Mouse (Mus musculus) bone marrow macrophage, adult 2 months (primary cell): ENCODE data around the gene Ctsz. TPM values are rescaled to one million over a fixed set of nuclear protein-coding genes. Genes with fewer than 3 reads are reported as not detected.

Experiments
- H3K27ac ChIP-seq: 2 replicates; pipeline ENCODE4 v1.5.1; 2012; ENCODE audit warnings: low read depth, low read length; ENCODE audit not compliant: insufficient read depth
- H3K4me1 ChIP-seq: 2 replicates; pipeline ENCODE4 v1.6.1; 2012; ENCODE audit warnings: low read length; ENCODE audit not compliant: control insufficient read depth, insufficient read depth
- H3K4me3 ChIP-seq: 2 replicates; pipeline ENCODE4 v1.5.1; 2012; ENCODE audit warnings: mild to moderate bottlenecking, low read length, moderate library complexity; ENCODE audit not compliant: insufficient read depth
- CTCF ChIP-seq: IDR thresholded peaks from 2 replicates; pipeline ENCODE4 v1.5.1; 2012; ENCODE audit warnings: low read depth, mild to moderate bottlenecking, low read length, moderate library complexity
- POLR2A ChIP-seq: IDR thresholded peaks from 2 replicates; pipeline ENCODE4 v1.6.1; 2012; ENCODE audit warnings: mild to moderate bottlenecking, low read depth, low read length, borderline replicate concordance
- polyA plus RNA-seq: library from polyadenylated mRNA; stranded (reverse); fragments of >200 nt; gene quantifications from 2 replicates; pipeline ENCODE4 v1.2.4, GENCODE M21; 2012; ENCODE audit not compliant: missing spikeins, insufficient read depth, insufficient read length

The Ctsz gene
- 896 and 916 TPM in 2 replicates for polyA plus RNA-seq

DNA sequence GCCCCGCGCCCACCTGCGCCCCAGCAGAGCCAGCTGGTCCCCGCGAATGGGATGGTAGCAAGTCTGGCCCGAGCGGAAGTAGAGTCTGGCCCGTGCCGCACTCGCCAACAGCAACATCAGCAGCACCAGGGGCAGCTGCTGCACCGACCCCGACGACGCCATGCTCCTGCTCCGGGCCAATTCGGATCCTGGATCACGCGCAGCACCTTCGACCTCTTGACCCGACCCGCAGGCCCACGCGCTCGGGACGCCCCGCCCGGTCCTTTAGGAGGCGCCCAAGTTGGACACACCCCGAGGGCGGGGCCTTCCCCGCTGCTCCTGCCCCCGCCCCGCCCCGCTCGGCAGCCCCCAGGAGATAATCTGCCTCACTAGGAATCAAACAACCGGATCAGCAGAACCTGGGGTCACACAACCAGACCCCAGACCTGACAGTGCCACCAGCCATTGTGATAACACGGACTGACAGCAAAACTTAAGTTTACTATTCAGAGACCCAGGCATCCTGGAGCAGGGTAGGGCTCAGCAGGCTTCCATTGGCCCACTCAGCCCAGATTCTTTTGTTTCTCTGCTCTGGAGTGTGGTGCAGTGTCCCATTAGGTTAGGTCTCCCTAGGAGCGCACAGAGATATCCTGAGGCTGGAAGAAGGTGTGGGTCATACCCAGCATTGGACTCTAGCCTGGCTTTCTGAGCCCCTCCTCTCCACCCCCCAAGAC, at the start of gene Ctsz:
Ctsz (minus strand) TSS at position 303 of the 713 bp plus-strand sequence.
- Histone ChIP-seq H3K27ac (peak within 1 kb of the TSS; percentile 97), H3K4me1 (peaks cover 46% of the 10 kb centered on the region), H3K4me3 (peak within 1 kb of the TSS; percentile 67)
- TF ChIP-seq POLR2A (no peak; the same call in 1 of the 2 replicates), CTCF (no peak)

- H3K4me3 ChIP-seq = no peak overlapping the region
These were observed 48.2 kb upstream of the Ctsz start for GRCm38 (mm10) chr2:174487005-174487404.

GRCm38 (mm10) chr2:174478746-174479145, 39.9 kb upstream of the Ctsz start:
- H3K4me1 ChIP-seq = peaks cover 3% of the 10 kb centered on the region
- TF ChIP-seq POLR2A = no peak
- no peak for TF ChIP-seq CTCF
- no peak overlapping the region for H3K4me3 ChIP-seq
- H3K27ac ChIP-seq = no peak overlapping the region

More at GRCm38 (mm10) chr2:174487005-174487404, 48.2 kb upstream of the Ctsz start:
- no peaks in the 10 kb centered on the region for H3K4me1 ChIP-seq
- no peak for TF ChIP-seq CTCF
- TF ChIP-seq POLR2A = no peak
- H3K27ac ChIP-seq = no peak overlapping the region

GRCm38 (mm10) chr2:174477543-174478319, 38.9 kb upstream of the Ctsz start:
- TF ChIP-seq POLR2A (no peak), CTCF (no peak)
- H3K4me3 ChIP-seq = no peak overlapping the region

GRCm38 (mm10) chr2:174473550-174473927, 34.7 kb upstream of the Ctsz start:
- TF ChIP-seq CTCF (no peak), POLR2A (no peak)
- H3K4me1 ChIP-seq = peaks cover 30% of the 10 kb centered on the region
- H3K27ac ChIP-seq = peak overlapping the region; percentile 76; the same call in 1 of the 2 replicates
- H3K4me3 ChIP-seq = peak overlapping the region; percentile 66

More at GRCm38 (mm10) chr2:174477543-174478319, 38.9 kb upstream of the Ctsz start:
- Histone ChIP-seq H3K27ac (no peak overlapping the region), H3K4me1 (peaks cover 10% of the 10 kb centered on the region)

DNA sequence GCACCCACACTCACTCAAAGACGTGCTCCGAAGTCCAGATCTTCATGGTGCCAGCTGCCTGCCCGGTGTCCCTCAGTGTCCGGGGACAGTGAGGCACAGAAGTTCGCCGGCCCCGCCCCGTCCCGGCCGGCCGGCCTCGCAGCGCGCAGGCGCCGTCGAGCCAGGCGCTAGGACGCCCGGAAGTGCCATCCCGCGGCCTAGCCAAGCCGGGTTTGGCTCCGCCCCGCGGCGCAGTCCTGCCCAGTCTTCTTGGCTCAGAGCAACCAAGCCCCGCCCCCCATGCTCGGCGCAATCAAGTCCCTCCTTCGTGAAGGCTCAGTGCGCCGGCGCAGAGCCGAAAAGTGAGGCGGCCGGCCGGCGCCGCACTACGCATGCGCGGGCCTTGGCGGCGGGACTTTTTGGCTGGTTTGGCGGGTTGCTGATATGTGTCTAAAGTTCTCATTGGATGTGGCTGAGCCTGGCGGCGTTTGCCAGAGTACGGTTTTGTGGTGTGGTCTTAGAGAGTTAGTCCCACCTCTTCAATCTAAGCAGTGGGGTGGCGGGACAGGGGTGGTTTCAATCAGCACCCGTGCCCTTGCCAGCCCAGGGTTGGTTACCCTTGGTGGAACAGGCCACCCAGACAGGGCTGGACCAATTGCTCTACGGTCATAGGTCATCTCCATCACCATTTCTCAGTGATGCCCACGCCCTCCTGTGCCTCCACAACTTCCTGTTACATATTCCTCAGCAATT, 34.1 kb upstream of the Ctsz start, which contains the start of gene Prelid3b:
Prelid3b (minus strand) TSS at position 264 of the 732 bp plus-strand sequence.
- H3K4me3 ChIP-seq = peak within 1 kb of the TSS; percentile 93
- H3K27ac ChIP-seq = peak within 1 kb of the TSS; percentile 78
- TF ChIP-seq CTCF = no peak
- TF ChIP-seq POLR2A = no peak
- peaks cover 30% of the 10 kb centered on the region for H3K4me1 ChIP-seq

- Histone ChIP-seq H3K4me1 (peaks cover 30% of the 10 kb centered on the region), H3K4me3 (peak overlapping the region; percentile 93), H3K27ac (peak overlapping the region; percentile 78)
- TF ChIP-seq POLR2A = no peak
- TF ChIP-seq CTCF = no peak
These were observed 33.6 kb upstream of the Ctsz start for GRCm38 (mm10) chr2:174472407-174472806.

DNA sequence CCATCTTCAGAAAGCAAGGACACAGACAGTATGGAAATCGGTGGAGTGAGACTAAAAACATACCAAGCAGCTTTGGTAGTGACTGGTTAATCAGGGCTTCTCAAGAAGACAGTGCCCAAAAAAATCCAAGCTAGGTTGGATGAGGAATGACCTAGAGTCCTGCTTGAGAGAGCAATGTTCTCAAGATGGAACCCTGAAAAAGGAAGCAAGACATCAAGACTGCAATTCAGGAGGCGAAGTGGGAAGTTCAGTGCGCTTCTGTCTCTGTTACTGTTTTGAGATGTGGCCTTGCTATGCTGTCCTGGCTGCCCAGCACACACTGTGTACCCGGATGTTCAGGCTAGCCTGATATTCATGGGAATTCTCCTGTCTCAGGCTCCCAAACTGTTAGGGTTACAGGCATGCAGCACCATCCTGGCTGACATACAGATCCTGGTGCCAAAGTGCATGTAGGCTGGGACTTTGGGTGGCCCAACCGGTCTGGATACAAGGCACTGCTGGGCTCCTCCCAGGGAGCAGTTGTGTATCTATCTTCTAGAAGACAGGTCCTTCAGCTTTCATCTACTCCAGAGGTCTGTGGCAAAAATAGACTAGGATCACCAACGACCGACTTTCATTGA, 32.1 kb upstream of the Ctsz start:
- Histone ChIP-seq H3K4me1 (peaks cover 30% of the 10 kb centered on the region), H3K4me3 (no peak overlapping the region), H3K27ac (no peak overlapping the region)
- TF ChIP-seq POLR2A = no peak
- no peak for TF ChIP-seq CTCF

GRCm38 (mm10) chr2:174470333-174470732, 31.5 kb upstream of the Ctsz start:
- Histone ChIP-seq H3K27ac (no peak overlapping the region), H3K4me1 (peaks cover 30% of the 10 kb centered on the region), H3K4me3 (no peak overlapping the region)
- TF ChIP-seq POLR2A (no peak), CTCF (no peak)
